Mouse (Mus musculus): ENCODE results near the gene Invs.

DNA sequence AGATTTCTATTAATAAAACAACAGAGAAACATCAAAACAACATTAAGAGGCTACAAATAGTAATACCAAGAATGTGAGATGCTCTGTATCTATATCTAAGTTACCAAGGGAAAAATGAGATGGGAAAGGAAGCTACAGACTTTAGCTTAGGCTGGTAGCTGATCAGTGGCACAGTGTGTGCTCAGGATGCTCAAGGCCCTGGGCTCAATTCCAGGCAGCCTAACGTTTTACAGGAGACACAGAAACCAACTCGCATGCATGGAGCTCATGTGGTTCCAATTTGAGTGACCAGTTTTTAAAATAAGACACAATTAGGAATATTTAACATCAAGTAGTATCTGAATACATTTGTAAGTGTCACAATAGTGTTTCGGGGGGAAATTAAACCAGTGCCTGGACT, 3.8 kb upstream of the Invs start:
- TF ChIP-seq POLR2A (IDR thresholded peaks at IDR 0.05; ENCODE audit: borderline replicate concordance, low read depth, low read length): no peak
- no peak for TF ChIP-seq CTCF (IDR thresholded peaks at IDR 0.05; ENCODE audit: low read depth, low read length)
